Mouse (Mus musculus) myocyte (in vitro differentiated cells): ENCODE results near the gene Slc16a1.

Source experiments
- MYOD1 ChIP-seq, 3 experiments: IDR thresholded peaks; one replicate each; pipeline ENCODE4 v1.6.1; 2011; ENCODE audit warnings: control low read depth in 2 of 3, low read depth in 2 of 3, mild to moderate bottlenecking in 2 of 3, moderate library complexity in 1 of 3; ENCODE audit not compliant: insufficient read length in 2 of 3, control insufficient read depth in 1 of 3
- POLR2A ChIP-seq: IDR thresholded peaks from one replicate; pipeline ENCODE4 v1.6.1; 2011; ENCODE audit warnings: low read depth, mild to moderate bottlenecking, control low read depth, moderate library complexity; ENCODE audit not compliant: insufficient read length
- USF1 ChIP-seq: IDR thresholded peaks from one replicate; pipeline ENCODE4 v1.6.1; 2011; ENCODE audit warnings: low read depth, mild to moderate bottlenecking, control low read depth, moderate library complexity

DNA sequence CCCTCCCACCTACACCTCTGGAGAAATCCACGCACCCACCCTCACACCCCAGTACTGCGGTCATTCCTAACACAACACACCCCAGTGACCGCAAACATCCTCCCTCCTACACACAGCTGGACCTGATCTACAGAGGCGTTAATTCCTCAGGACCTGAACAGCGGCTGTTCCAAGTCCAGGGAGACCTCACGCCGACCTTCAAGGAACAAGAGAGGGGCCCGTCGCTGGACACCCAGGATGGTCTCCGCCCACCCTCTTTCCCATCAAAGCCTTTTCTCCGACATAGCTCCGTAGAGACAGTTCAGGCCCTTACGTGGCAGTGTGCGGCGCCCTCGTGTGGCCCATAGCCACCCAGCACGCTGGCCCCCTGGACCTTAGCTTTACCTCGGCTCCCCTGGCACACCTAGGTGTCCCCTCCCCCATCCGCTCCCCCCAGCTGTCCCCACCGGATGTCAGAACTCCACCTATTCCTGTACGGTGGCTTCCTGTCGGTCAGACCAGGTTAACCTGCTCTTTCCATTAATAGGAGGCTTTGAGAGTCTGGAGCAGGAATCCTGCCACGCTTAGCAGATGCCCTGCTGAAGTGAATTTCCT, 36.9 kb downstream of the Slc16a1 start:
- TF ChIP-seq USF1 (no peak), POLR2A (no peak), MYOD1 (IDR thresholded peaks at IDR 0.05; ENCODE audit: control insufficient read depth in 1 of 3, insufficient read length in 2 of 3, low read depth in 2 of 3) (peak in 1 of 3 experiments; percentile 83)
